Mouse (Mus musculus): ENCODE results near the gene Olfr1043.
"Not testable (repeated sequence)": the region's sequence is repeated elsewhere in the genome, so short reads cannot be mapped to it uniquely, and the experiment has no call there.

The Olfr1043 gene

DNA sequence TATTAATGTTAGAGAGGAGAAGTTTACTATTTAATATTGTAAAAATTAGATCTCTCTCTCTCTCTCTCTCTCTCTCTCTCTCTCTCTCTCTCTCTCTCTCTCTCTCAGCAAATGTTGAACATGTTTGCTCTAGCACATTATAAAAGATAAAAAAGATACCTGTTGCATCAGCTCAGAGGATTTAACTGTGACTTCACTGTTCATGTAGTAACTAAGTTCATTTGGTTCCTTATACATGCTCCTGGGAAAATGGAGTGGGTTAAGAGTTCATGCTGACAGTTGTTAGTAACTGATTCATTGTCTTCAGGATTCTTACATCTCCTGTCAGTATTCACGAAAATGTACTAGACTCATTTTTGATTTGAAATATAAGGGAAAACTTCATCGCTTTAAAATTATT is at the start of gene Olfr1043:
Gene Olfr1043, minus strand, starts transcription at position 101 of the 400 bp plus-strand sequence.
- no peak for DNase-seq

DNA sequence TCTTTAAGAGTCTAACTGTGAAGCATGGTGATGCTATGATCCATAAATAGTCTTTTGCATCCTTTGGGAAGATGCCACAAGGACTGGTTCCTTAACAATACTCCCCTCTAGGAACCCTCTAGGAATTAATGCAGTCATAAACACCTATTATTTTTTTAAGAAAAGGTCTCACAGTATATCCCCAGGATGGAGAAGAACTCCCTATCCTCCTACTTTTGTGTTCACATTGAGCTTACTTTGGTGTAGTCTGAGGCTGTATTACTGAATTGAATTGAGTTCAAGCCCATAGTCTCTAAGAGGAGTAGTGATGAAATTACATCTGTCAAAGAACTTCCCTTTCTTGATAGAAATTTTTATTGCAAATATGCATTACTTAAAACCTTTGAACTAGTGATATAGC is 35.6 kb upstream of the Olfr1043 start, which contains the start of gene Olfr1045:
Gene Olfr1045, minus strand, starts transcription at position 101 of the 400 bp plus-strand sequence.
- no peak for DNase-seq

DNA sequence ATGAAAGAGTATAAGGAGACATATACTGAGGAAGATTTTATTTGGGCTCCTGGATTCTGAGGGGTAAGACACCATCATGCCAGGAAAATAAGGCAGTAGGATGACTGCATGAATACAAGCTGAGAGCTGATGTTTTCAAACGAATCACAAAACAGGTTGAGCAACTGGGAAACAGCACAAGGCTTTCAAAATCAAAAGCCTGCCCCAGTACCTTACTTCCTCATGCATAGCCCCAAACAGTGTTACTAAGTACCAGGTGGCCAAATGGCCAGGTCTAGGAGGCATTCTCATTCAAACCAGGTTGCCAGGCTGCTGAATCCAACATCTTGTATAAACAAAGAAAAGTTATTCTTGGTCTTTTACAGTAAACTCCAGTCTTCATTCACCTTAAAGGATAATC is 28.5 kb upstream of the Olfr1043 start:
- DNase-seq: no peak

DNA sequence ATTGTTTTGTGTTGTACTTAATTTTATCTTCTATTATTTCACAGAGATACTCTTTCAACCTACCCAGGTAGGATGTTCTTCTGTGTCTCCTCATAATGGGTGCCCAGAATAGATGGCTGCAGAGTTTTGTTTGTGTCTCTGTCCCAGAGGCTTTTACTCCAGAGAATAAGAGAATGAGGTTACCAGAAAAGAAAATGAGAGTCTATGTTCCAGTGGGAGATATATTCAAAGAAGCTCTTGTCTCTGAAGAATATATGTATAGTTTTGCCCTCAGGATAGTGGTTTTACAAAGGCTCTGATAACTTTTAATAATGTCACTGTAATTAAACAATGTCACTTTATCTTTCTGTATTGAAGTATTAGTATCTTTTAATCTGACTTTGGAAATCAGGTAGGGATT is 18.3 kb upstream of the Olfr1043 start, which contains the start of gene Olfr52:
Gene Olfr52, minus strand, starts transcription at position 101 of the 400 bp plus-strand sequence.
- no peak for DNase-seq

DNA sequence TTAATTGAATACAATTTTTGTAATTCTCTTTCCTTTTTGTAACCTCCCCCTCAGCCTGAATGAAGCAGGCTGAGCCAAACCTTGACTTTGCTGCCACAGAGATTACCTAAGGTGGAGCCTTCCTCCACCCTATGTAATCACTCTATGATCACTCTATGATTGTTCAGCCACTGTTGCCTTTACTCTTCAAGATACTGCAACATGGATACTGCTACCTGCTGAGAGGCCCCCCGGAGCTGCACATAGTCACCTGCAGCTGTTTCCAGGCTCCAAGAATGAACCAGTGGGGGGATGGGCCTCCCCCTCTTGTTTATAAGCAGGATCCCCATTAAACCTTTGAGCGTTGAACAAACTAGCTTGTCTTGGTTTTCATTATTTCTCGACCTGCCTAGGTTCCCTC is 12.6 kb upstream of the Olfr1043 start:
- no peak for DNase-seq

DNA sequence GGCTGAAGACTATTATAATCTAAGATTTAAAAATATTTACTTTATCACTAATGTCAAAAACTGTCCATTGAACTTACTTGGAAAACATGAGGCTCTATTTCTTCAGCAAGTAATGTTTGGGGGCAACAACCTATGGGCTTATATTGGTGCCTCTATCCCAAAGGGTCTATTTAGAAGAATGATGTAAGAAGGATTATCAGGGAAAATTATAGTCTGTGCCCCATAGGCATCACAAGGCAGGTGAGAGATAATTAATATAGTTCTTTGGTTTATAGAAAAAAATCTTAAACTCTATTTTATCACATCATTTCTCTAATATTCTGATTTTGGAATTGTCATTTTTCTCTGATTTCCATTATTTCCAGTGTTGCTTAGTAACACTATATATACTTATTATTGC is 10.4 kb upstream of the Olfr1043 start, which contains the start of gene Olfr1044:
Gene Olfr1044, minus strand, starts transcription at position 101 of the 400 bp plus-strand sequence.
- no peak for DNase-seq

DNA sequence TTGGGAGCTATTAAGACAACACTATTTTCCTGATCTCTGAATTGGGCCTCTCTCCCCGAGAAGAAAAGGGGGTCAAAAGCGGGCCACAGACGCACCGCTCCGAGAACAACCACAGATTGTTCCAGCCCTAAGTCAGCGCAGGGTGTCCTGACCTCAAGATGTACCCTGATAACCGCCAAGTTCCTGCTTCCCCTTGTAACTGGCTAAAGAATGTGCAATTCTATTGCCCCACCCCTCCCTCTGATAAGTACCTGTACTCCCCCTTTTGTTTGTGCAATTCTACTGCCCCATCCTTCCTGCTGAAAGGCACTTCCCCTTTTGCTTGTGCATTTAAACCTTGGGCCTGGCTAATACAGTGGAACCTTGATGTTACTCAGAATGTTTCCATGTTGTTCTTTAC is 8.1 kb upstream of the Olfr1043 start:
- DNase-seq: not testable (repeated sequence)

DNA sequence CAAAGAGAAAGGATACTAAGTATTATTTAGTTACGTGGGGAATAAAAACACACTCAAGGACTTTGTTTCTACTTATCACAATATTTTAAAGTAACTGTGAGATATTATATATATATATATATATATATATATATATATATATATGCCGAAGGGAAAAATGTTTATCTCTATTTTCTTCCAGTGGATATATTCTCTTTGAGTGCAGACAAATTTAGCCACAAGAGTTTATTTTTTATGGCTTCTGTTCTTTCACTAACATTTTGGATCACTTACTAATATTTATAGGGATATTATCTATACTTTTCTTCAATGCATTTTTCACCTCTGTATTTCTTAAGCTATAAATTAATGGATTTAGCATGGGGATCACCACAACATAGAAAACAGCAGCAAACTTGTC is 5.6 kb downstream of the Olfr1043 start, which contains the start of gene Olfr1042:
Gene Olfr1042, minus strand, starts transcription at position 101 of the 400 bp plus-strand sequence.
- DNase-seq: no peak

DNA sequence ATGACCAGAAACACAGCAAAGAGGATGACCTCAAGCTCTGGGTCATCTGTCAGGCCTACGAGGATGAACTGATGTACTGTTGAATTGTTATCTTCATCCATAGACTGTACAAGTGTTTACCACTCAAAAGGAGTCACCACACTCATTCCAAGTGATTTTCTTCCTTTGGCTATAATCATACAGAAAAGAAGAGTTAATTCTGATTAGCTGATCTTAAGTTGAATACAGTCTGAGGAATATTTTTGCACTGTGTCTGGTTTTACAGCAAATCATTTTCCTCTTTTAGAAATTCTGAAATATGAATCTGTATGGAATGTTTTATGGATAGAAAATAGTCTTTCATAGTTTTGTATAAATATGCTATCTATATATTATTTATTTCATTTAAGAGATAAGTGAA is 20.7 kb downstream of the Olfr1043 start, which contains the start of gene Olfr1040:
Gene Olfr1040, minus strand, starts transcription at position 101 of the 400 bp plus-strand sequence.
- no peak for DNase-seq

DNA sequence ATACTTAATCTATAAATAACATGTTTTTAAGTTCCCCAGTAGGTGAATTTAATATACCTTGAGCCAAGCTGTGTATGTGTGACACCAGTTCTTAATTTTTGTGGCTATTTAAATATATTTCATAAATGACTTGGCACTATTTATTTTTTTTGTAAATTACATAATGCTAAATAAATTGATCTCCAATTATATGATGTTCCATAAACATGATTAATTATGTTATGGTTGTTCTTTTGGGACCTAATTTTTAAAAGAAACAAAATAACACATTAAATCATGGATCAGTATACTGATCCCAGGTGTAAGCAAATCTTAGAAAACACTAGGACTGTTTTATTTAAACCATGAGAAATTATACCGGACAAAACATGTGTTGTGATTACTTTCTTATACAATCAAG is 31.5 kb downstream of the Olfr1043 start, which contains the start of gene Olfr1039:
Gene Olfr1039, minus strand, starts transcription at position 101 of the 400 bp plus-strand sequence.
- no peak for DNase-seq
